Comparison of ENCODE assay signal across 25 mouse cellular contexts in genomic region chr9:47414350-47414988, GRCm38 (mm10).
DNase-seq lines count a peak whose midpoint lies in the region; ATAC-seq and TF ChIP-seq lines count a peak whose summit lies in the region.
"Had no signal": no experiment of that assay in that cellular context is flagged by ENCODE, and none has a peak within 500 bp of the region (broad histone marks: within the 10 kb centered on the region; RNA-seq: fewer than 3 reads in every experiment).

No protein-coding gene starts in this region.

- intact Hi-C loops in heart, postnatal 36 days (cut with DNase I), result no loop called here
- intact Hi-C loops in left cerebral cortex, postnatal 4 days (cut with DNase I), result no loop called here
- intact Hi-C loops in left cerebral cortex, adult 2 months (cut with DNase I), result no loop called here

- H3K9me3 ChIP-seq in heart, embryonic 15.5 days (replicated peaks), result no peaks in the 10 kb centered on the region
- H3K9me3 ChIP-seq in lung, postnatal 0 days (ENCODE audit: low read length), result no peaks in the 10 kb centered on the region
- H3K9me3 ChIP-seq in hindbrain, embryonic 16.5 days (ENCODE audit: control insufficient read depth, low read length), result no peaks in the 10 kb centered on the region
- H3K9me3 ChIP-seq: embryonic facial prominence, embryonic 10.5 days; embryonic facial prominence, embryonic 15.5 days; forebrain, embryonic 12.5 days; hindbrain, embryonic 15.5 days; kidney, embryonic 15.5 days; liver, embryonic 12.5 days; midbrain, embryonic 13.5 days; neural tube, embryonic 13.5 days had no signal

- no peak overlapping the region for H3K4me3 ChIP-seq in heart, embryonic 15.5 days
- no peak overlapping the region for H3K4me3 ChIP-seq in left cerebral cortex, adult 2 months
- no peak overlapping the region for H3K4me3 ChIP-seq in lung, postnatal 0 days (ENCODE audit: low read depth, low read length)
- H3K4me3 ChIP-seq in hindbrain, embryonic 16.5 days (ENCODE audit: low read length), result no peak overlapping the region
- H3K4me3 ChIP-seq: embryonic facial prominence, embryonic 10.5 days; embryonic facial prominence, embryonic 15.5 days; forebrain, embryonic 12.5 days; hindbrain, embryonic 15.5 days; kidney, embryonic 15.5 days; liver, embryonic 12.5 days; midbrain, embryonic 13.5 days; neural tube, embryonic 13.5 days had no signal

- no peaks in the 10 kb centered on the region for H3K36me3 ChIP-seq in heart, embryonic 15.5 days
- no peaks in the 10 kb centered on the region for H3K36me3 ChIP-seq in lung, postnatal 0 days (ENCODE audit: insufficient read depth, low read length)
- no peaks in the 10 kb centered on the region for H3K36me3 ChIP-seq in hindbrain, embryonic 16.5 days (ENCODE audit: control insufficient read depth, insufficient read depth, low read length)
- H3K36me3 ChIP-seq: embryonic facial prominence, embryonic 10.5 days; embryonic facial prominence, embryonic 15.5 days; forebrain, embryonic 12.5 days; hindbrain, embryonic 15.5 days; kidney, embryonic 15.5 days; liver, embryonic 12.5 days; midbrain, embryonic 13.5 days; neural tube, embryonic 13.5 days had no signal

- H3K27me3 ChIP-seq in heart, embryonic 15.5 days, result peaks cover 96% of the 10 kb centered on the region
- no peaks in the 10 kb centered on the region for H3K27me3 ChIP-seq in lung, postnatal 0 days (replicated peaks; ENCODE audit: insufficient read depth, low read length)
- H3K27me3 ChIP-seq in hindbrain, embryonic 16.5 days (replicated peaks; ENCODE audit: control insufficient read depth, insufficient read depth, low read length), result peaks cover 10% of the 10 kb centered on the region

- no peak overlapping the region for H3K4me2 ChIP-seq in heart, embryonic 15.5 days
- no peak overlapping the region for H3K4me2 ChIP-seq in lung, postnatal 0 days (replicated peaks; ENCODE audit: low read depth, low read length)
- H3K4me2 ChIP-seq in hindbrain, embryonic 16.5 days (ENCODE audit: low read length), result no peak overlapping the region
- H3K4me2 ChIP-seq: embryonic facial prominence, embryonic 15.5 days; forebrain, embryonic 12.5 days; hindbrain, embryonic 15.5 days; kidney, embryonic 15.5 days; liver, embryonic 12.5 days; midbrain, embryonic 13.5 days; neural tube, embryonic 13.5 days had no signal

- TF ChIP-seq EP300 in lung, postnatal 0 days (IDR thresholded peaks at IDR 0.05), result peak; percentile 70

- no peaks in the 10 kb centered on the region; the same call in 1 of the 2 replicates for H3K4me1 ChIP-seq in heart, embryonic 15.5 days (replicated peaks)
- H3K4me1 ChIP-seq in lung, postnatal 0 days (ENCODE audit: insufficient read depth, low read depth, low read length), result no peaks in the 10 kb centered on the region
- no peaks in the 10 kb centered on the region for H3K4me1 ChIP-seq in hindbrain, embryonic 16.5 days (ENCODE audit: control insufficient read depth, insufficient read depth, low read depth, low read length)
- H3K4me1 ChIP-seq: embryonic facial prominence, embryonic 15.5 days; hindbrain, embryonic 15.5 days; kidney, embryonic 15.5 days; liver, embryonic 12.5 days had no signal

- no peak overlapping the region for H3K9ac ChIP-seq in heart, embryonic 15.5 days
- no peak overlapping the region for H3K9ac ChIP-seq in lung, postnatal 0 days (replicated peaks; ENCODE audit: low read depth)
- H3K9ac ChIP-seq in hindbrain, embryonic 16.5 days (ENCODE audit: low read depth, low read length), result no peak overlapping the region
- H3K9ac ChIP-seq: embryonic facial prominence, embryonic 15.5 days; forebrain, embryonic 12.5 days; forebrain, postnatal 0 days; hindbrain, embryonic 15.5 days; kidney, embryonic 15.5 days; liver, embryonic 12.5 days; liver, postnatal 0 days; midbrain, embryonic 13.5 days; neural tube, embryonic 13.5 days had no signal

- DNase-seq in heart, postnatal 36 days, result no peak
- DNase-seq in left cerebral cortex, postnatal 4 days, result peak; percentile 15
- DNase-seq in left cerebral cortex, adult 2 months (ENCODE audit: extremely low spot score in 1 of 2, low spot score in 2 of 2), result no peak
- peak; percentile 71 for DNase-seq in lung, postnatal 0 days (ENCODE audit: low spot score)
- peak; percentile 67 to 84 for DNase-seq in lung, postnatal 4 days
- DNase-seq in embryo, embryonic 10 days (ENCODE audit: low spot score), result no peak
- DNase-seq: adrenal gland, postnatal 25 days; cerebellum, adult 18-20 months; forebrain, postnatal 0 days; kidney, adult 18-20 months; kidney, postnatal 25 days; liver, postnatal 0 days; right cerebral cortex, postnatal 4 days; thymus, postnatal 4 days had no signal

- H3K27ac ChIP-seq in heart, embryonic 15.5 days, result no peak overlapping the region
- no peak overlapping the region for H3K27ac ChIP-seq in left cerebral cortex, adult 2 months
- no peak overlapping the region for H3K27ac ChIP-seq in lung, postnatal 0 days (ENCODE audit: low read length)
- H3K27ac ChIP-seq in hindbrain, embryonic 16.5 days (ENCODE audit: low read depth, low read length), result no peak overlapping the region
- H3K27ac ChIP-seq: embryonic facial prominence, embryonic 10.5 days; embryonic facial prominence, embryonic 15.5 days; forebrain, embryonic 12.5 days; hindbrain, embryonic 15.5 days; kidney, embryonic 15.5 days; liver, embryonic 12.5 days; midbrain, embryonic 13.5 days; neural tube, embryonic 13.5 days had no signal

- no peak for TF ChIP-seq CTCF in left cerebral cortex, adult 2 months (IDR thresholded peaks at IDR 0.05)
- TF ChIP-seq CTCF in lung, postnatal 0 days (IDR thresholded peaks at IDR 0.05), result no peak

- ATAC-seq in heart, embryonic 15.5 days (replicated peaks; ENCODE audit: insufficient number of reproducible peaks, insufficient read depth, low FRiP score, low read depth), result peak; percentile 74; the same call in 1 of the 2 replicates
- ATAC-seq in lung, postnatal 0 days, result peak; percentile 95
- no peak for ATAC-seq in hindbrain, embryonic 16.5 days
- ATAC-seq: CD4-positive, CD25-positive, alpha-beta regulatory T cell, adult 4 months; forebrain, postnatal 0 days; liver, embryonic 12.5 days; liver, postnatal 0 days; midbrain, embryonic 13.5 days had no signal

- 46% methylated on average over 8 of the region's 8 CpGs for WGBS in heart, embryonic 15.5 days
- WGBS in lung, postnatal 0 days, result 52% methylated on average over 8 of the region's 8 CpGs
- WGBS in hindbrain, embryonic 16.5 days, result 81% methylated on average over 8 of the region's 8 CpGs

Comparison
In these comparisons a context has a peak if more than half of its experiments do, and no peak if none do; other contexts are left out.
1. DNase-seq: peak in left cerebral cortex, postnatal 4 days (single experiment), lung, postnatal 0 days (single experiment) and lung, postnatal 4 days (2 of 2); none in heart, postnatal 36 days (0 of 2), left cerebral cortex, adult 2 months (0 of 2) and embryo, embryonic 10 days (single experiment).